Mouse (Mus musculus) E14TG2a.4 (cell line): Measurements from ENCODE around the gene Hist1h3f.

Source experiments
- H3K27me3 ChIP-seq: 2 replicates; pipeline ENCODE4 v1.6.1; 2014; ENCODE audit warnings: low read length, control low read depth; ENCODE audit not compliant: insufficient read depth
- H3K36me3 ChIP-seq: 2 replicates; pipeline ENCODE4 v1.6.1; 2014; ENCODE audit warnings: low read length, control low read depth; ENCODE audit not compliant: insufficient read depth
- H3K4me1 ChIP-seq: replicated peaks from 2 replicates; pipeline ENCODE4 v1.6.1; 2014; ENCODE audit warnings: low read depth, low read length, control low read depth
- H3K4me3 ChIP-seq: replicated peaks from 2 replicates; pipeline ENCODE4 v1.5.1; 2014; ENCODE audit warnings: mild to moderate bottlenecking, low read length
- H3K9me3 ChIP-seq: 2 replicates; pipeline ENCODE4 v1.6.1; 2014; ENCODE audit warnings: low read length, control low read depth
- CTCF ChIP-seq: conservative IDR thresholded peaks from 2 replicates; pipeline ENCODE4 v1.5.1; 2014; ENCODE audit warnings: low read length
- NANOG ChIP-seq: IDR thresholded peaks from 2 replicates; pipeline ENCODE4 v1.6.1; 2014; ENCODE audit warnings: borderline replicate concordance, low read length, mixed read lengths
- POU5F1 ChIP-seq: IDR thresholded peaks from 2 replicates; pipeline ENCODE4 v1.6.1; 2014; ENCODE audit warnings: low read length, borderline replicate concordance

Gene Hist1h3f

DNA sequence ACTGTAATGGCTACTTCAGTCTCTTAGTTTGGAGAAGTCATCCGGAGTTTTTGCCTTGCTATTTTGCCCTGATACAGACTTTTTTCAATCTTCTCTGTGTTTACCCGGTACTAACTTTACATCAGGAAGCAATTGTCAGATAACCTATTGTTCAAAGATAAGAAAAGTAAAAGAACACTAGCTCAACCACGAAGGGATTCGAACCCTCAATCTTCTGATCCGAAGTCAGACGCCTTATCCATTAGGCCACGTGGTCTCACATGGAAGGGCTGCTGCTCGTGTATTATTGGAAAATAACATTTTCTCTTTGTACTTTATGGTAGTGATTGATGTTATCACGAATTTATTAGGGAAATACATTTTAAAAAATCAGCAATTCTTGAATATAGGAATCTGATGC, 40.1 kb upstream of the Hist1h3f start:
- Histone ChIP-seq H3K9me3 (no peaks in the 10 kb centered on the region), H3K4me3 (peak overlapping the region; percentile 51), H3K4me1 (peaks cover 69% of the 10 kb centered on the region), H3K27me3 (no peaks in the 10 kb centered on the region), H3K36me3 (no peaks in the 10 kb centered on the region)
- TF ChIP-seq POU5F1 (no peak), CTCF (no peak), NANOG (no peak)

DNA sequence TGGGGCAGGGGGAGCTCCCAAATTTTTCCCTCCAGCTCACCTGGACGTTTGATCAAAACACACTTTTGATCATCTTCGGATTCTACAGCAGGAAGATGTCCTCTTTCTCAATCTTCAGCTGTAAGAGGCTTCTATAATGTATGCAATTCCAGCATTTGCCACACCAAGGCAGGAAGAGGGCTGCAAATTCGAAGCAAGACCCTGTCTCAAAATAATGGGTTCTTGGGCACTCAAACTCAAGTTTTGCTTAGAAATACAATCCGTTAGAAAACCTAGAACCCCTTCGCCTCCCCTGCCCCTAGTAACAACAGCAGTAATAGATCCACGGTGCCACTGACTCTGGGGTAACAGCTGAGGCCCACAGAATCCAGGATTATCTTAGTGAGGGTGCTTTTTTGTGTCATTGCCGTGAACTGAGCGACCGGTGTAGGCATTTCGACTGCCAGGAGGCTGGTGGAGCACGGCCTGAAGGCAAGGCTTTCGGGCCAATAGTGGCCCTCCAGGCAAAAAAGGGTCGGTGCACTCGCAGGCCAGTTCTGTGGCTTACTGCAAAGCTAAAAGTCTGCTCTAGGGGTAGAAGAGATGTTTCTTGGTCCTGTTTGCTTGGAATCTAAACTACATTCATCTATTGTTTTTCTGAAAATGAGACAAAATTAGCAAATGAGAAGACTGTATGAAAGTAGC, 38.0 kb upstream of the Hist1h3f start:
- TF ChIP-seq POU5F1 (no peak), CTCF (no peak), NANOG (no peak)
- Histone ChIP-seq H3K9me3 (no peaks in the 10 kb centered on the region), H3K4me3 (peak overlapping the region; percentile 80), H3K4me1 (peaks cover 69% of the 10 kb centered on the region), H3K36me3 (no peaks in the 10 kb centered on the region), H3K27me3 (no peaks in the 10 kb centered on the region)

DNA sequence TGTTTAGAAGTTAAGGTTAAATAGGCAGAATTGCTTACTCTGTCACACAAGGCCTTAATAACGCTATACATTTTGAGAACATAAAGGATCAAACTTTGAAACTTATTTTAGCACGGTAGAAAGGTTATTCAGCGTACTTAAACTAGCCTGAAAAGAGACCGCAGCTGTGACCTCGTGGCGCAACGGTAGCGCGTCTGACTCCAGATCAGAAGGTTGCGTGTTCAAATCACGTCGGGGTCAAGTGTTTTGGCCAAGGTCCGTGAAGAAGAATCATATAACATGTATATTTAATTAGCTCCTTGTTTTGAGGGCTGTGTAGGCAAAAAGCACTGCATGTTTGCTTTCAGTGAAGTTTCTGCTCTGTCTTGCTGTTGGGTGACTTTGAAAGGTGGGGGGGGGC, 37.5 kb upstream of the Hist1h3f start:
- Histone ChIP-seq H3K4me1 (peaks cover 68% of the 10 kb centered on the region), H3K36me3 (no peaks in the 10 kb centered on the region), H3K4me3 (peak overlapping the region; percentile 80), H3K9me3 (no peaks in the 10 kb centered on the region), H3K27me3 (no peaks in the 10 kb centered on the region)
- TF ChIP-seq NANOG (no peak), POU5F1 (no peak), CTCF (no peak)

DNA sequence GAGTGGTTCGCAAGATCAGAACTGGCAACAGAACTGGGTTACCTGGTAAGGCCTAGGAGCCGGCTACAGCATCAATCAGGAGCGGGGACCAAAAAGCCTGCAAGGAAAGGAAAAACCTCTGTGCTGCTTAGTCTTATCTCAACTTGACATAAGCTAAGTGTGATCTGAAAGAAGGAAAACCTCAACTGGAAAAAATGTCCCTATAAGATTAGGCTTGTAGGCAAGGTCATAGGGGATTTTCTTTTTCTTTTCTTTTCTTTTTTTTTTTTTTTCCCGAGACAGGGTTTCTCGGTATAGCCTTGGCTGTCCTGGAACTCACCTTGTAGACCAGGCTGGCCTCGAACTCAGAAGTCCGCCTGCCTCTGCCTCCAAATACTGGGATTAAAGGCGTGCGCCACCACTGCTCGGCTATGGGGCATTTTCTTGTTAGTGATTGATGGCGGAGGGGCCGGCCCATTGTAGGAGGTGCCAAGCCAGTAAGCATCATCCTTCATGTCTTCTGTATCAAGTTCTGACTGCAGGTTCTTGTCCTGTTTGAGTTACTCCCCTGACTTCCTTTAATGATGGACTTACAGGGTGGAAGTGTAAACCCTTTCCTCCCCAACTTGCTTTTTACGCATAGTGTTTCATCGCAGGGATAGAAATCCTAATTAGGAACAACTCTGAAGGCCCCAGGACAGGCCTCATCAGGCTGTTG, 36.9 kb upstream of the Hist1h3f start:
- Histone ChIP-seq H3K4me1 (peaks cover 67% of the 10 kb centered on the region), H3K36me3 (no peaks in the 10 kb centered on the region), H3K4me3 (peak overlapping the region; percentile 80), H3K27me3 (no peaks in the 10 kb centered on the region), H3K9me3 (no peaks in the 10 kb centered on the region)
- TF ChIP-seq POU5F1 (no peak), CTCF (no peak)

DNA sequence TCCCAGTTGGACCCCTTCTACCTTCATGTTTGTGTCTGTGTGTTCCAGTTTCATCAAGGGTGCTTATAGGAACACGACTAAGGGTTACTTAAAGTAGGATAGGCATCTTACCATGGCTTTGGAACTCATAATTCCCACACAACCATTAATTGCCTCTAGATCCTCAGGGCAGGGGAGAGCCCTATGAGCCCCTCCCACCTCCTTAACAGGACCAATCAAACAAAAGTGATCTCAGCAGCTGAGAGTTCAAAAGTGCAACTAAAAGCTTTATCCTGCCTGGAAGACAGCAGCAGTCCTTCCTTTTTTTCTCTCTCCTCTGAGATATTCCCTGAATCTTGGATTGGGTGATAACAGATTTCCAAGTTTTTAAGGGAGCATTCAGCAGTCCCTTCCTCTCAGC, 33.7 kb upstream of the Hist1h3f start:
- H3K36me3 ChIP-seq = no peaks in the 10 kb centered on the region
- no peaks in the 10 kb centered on the region for H3K9me3 ChIP-seq
- peaks cover 74% of the 10 kb centered on the region for H3K4me1 ChIP-seq
- TF ChIP-seq POU5F1 = no peak
- no peak for TF ChIP-seq CTCF
- no peak for TF ChIP-seq NANOG
- H3K4me3 ChIP-seq = no peak overlapping the region
- H3K27me3 ChIP-seq = no peaks in the 10 kb centered on the region

DNA sequence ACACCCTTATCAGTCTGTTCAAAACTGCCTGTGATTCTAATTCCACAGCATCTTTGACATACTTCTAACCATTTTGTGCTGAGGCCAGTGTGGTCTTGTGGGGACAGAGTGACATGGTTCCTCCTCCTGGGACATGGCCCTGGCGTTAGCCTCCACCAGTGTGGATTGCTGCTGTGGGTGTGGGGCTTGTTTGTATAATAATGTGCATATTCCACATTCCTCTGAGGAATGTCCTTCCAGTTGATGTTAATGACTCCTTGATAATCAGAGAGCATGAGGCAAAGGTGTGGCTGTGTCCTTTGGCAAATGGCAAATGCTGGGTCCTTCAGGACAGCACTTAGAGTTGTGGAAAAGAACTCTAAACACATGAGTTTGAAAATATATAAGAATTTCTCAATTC, 30.3 kb upstream of the Hist1h3f start:
- Histone ChIP-seq H3K27me3 (no peaks in the 10 kb centered on the region), H3K4me1 (peaks cover 64% of the 10 kb centered on the region), H3K9me3 (no peaks in the 10 kb centered on the region), H3K4me3 (no peak overlapping the region), H3K36me3 (no peaks in the 10 kb centered on the region)
- TF ChIP-seq NANOG (no peak), CTCF (no peak), POU5F1 (no peak)

DNA sequence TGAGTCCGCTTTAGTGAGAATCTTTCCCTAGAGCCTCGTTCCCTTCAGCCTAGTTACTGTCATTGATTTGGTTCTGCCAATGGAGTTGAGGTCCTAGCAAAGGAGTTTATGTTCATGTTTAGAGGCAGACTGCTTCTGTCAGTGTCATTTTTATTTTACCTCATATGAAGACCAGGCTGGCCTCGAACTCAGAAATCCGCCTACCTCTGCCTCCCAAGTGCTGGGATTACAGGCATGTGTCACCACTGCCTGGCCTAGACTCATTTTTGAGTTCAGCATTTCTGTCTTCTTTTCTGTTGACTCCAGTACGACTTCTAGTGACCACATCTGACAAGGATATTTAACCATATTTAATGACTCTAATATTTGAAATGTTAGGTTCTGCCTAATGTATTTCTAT, 28.6 kb upstream of the Hist1h3f start:
- H3K9me3 ChIP-seq = no peaks in the 10 kb centered on the region
- H3K4me1 ChIP-seq = peaks cover 64% of the 10 kb centered on the region
- no peak for TF ChIP-seq CTCF
- TF ChIP-seq POU5F1 = no peak
- TF ChIP-seq NANOG = no peak
- no peaks in the 10 kb centered on the region for H3K27me3 ChIP-seq
- no peak overlapping the region for H3K4me3 ChIP-seq
- H3K36me3 ChIP-seq = no peaks in the 10 kb centered on the region

DNA sequence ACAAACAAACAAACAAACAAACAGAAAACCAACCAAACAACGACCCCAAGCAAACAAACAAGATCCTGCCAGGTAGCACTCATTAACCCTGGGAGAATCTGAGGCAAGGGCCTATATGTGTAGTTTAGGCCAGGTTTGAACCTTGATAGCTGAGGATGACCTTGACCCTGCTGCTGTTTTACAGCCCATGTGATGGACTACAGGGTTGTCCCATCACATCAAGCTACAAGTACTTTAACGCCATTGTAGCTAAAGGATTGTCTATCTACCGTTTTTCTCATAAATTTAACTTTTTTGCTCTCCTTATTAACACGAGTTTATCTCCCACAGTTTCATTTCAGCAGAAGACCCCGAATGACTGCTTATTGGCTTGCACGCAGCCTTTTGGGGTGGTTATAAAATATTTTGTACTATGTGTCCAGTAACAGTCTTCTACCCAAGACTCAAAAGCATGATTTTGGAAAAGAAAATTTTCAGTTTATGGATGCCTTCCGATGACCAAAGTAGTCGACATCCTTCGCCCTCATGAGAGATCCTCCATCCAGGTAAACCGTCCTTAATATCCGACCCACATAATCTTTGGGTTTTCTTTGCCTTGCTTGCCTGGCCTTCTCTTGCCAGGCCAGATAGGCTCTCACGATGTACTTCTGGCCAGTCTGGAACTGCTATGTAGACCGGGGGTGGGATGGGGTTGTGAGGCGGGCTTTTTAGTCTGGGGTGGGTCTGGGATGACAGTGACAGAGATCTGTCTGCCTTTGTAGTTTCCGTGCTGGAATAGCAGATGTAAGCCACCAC, 27.8 kb upstream of the Hist1h3f start:
- peaks cover 62% of the 10 kb centered on the region for H3K4me1 ChIP-seq
- H3K9me3 ChIP-seq = no peaks in the 10 kb centered on the region
- H3K4me3 ChIP-seq = peak overlapping the region; percentile 85
- no peaks in the 10 kb centered on the region for H3K36me3 ChIP-seq
- H3K27me3 ChIP-seq = no peaks in the 10 kb centered on the region
- TF ChIP-seq CTCF = no peak
- TF ChIP-seq NANOG = no peak
- no peak for TF ChIP-seq POU5F1
